Mouse (Mus musculus) 416B (cell line): ENCODE measurements around the gene Gbf1.
A peak's percentile ranks its signal among the peaks of the same experiment; 100 is the strongest.

Experiments used
- DNase-seq: peaks from one replicate; pipeline ENCODE4 v3.0.0; 2011; ENCODE audit warnings: low read depth

Gbf1 gene

DNA sequence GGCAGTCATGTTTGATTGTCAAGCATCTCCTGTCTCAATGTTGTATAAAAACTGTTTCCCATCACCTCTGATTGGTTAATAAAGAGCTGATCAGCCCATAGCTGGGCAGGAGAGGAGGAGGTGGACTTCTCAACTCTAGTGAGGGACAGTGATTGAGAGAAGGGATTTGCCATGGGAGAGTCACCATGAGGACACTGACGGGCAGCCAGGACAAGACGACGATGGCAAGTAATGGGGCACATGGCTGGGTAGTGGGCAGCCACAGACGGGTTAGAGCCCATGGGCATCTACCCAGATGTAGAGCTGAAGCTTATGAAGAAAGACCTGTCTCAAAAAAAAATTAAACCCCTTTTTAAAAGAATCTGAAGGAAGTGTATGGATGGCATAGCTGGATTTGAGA lies 150.2 kb downstream of the Gbf1 start:
- no peak for DNase-seq

DNA sequence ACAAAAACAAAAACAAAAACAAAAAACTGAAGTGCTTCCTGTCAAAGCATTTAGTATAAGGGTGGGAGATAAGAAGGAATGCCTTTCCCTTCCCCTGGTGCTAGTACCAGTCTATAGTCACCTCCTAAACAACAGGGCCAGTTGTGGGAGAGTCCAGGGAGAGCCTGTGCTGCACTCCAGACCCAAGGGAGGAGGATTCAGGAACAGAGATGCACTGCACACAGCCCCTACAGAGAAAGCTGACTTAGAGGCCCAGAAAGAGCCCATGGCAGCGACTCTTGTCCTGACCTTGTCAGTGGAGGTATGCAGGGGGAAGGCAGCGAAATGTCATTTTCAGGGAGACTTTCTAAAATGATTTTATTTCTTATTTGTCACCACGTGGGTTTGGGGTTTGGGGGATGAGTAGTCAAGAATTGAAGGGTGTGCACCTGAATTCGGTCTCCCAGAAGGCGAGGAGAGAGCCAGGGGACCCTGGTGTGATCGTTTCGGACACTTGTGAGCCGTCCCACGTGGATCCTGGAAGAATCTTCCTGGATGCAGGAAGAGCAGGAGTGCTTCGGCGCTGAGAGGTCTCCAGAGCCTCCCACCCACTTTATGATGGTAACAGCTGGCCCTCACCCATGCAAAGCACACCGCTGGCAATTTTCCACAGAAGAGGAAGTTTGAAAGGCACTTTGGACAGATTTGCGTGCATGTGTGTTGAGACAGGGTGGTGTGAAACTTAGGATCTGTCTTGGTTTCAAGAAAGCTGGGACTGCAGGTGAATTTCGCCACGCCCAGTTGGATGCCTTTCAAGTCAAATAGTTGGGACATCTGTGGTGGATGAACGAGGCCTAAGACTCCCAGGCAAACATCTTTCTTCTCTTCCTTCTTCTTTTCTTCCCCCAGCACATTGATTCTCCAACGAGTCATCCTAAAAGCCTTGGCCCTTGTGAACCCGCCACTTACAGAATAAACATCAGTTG lies 151.2 kb downstream of the Gbf1 start:
- no peak for DNase-seq

DNA sequence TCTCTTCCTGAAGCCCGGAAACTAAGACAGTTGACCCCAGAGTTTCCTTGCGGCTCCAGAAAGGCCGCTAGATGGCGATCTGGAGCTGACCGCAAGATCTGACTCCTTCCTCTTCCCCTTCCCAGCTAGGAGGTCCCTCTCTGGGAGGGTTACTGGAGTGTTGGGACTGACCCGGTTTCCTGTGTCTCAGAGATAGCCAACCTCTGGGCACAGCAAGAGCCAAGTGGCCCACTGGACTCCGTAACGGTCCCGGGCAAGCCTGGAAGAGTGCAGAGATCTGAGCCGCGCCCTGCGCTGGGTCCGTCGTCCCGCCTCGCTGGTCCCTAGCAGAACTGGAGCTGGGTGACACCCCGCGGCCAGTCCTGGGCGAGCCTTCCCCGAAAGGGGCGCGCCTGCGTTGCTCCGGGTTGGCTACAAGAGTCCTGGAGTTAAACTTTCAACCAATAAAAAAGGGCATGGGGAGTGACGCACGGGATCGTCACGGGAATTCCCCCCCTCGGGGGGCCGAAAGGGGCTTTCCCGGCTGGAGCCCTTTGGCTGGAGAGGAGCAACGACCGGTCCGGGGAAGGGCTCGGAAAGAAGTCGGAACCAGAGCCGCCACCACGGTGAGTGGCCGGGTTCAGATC lies 152.0 kb downstream of the Gbf1 start, which contains the start of gene Nfkb2:
Gene Nfkb2 (plus strand): TSS at position 105 of the 626 bp plus-strand sequence.
- DNase-seq: peak; percentile 96

DNA sequence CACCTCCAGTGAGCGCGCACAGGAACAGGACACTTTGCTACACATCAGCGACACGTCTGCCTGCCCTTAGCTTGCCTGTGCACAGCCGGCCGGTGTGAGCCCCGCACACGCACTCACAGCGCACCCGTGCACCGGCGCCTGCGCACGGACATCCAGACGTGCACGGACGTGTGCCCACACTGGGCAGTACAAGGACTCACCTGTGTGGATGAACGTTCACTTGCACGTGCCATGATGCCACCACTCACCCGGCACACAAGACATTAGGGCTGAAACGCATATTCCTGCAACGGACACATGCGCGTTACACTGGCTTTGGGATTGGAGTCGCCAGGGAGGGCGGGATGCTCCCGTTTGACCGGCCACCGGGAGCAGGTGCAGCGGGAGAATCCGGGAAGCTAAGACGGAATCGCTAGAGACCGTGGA lies 152.6 kb downstream of the Gbf1 start:
- DNase-seq: no peak

DNA sequence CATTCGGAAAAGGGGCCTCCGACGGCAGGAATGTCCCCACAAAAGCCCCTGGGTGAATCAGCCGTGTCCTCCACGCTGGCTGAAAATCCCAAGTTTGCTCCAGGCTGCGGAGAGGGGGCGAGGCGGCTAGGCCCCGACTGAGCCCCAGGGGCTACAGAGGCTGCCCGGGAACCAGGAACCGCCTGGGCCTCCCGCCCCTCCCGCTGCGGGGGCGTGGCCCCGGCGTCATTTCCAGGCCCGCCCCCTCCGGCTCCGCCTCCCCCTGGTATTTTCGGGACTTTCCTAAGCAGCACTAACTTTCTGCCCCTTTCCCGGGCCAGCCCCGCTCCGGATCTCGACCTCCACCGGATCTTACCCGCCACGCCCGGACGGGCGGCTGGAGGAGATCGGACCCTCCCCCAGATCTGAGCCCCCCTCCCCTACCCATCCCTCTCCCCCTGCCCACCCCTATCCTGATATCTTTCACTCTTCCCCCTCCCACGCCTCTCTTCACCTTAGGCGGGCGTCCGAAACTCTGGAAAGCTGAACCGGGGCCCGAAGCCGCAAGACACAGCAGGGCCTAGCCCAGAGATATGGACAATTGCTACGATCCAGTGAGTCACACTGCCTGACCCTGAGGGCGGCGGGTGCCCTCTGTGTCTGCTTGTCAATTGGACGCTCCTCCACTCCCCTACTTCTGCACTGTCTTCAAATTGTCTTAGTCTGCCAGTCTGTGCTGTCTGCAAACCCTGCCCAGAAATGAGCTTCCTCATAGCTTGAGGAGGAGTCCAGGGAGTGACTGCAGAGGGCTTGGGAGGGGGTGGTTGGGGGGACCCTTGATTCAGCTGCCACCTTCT lies 153.3 kb downstream of the Gbf1 start:
- DNase-seq: peak; percentile 89

DNA sequence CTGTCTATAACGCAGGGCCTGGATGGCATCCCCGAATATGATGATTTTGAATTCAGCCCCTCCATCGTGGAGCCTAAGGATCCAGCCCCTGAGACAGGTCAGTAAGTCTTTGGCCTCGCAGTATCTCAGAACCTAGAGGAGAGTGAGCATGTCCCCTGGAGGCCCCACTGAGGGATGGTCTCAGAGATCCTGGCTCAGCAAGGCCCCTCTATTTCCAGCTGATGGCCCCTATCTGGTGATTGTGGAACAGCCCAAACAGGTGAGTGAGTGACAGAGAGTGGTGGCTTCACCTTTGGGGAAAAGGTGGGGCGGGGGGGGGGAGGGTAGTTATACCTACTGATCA lies 153.9 kb downstream of the Gbf1 start:
- no peak for DNase-seq

DNA sequence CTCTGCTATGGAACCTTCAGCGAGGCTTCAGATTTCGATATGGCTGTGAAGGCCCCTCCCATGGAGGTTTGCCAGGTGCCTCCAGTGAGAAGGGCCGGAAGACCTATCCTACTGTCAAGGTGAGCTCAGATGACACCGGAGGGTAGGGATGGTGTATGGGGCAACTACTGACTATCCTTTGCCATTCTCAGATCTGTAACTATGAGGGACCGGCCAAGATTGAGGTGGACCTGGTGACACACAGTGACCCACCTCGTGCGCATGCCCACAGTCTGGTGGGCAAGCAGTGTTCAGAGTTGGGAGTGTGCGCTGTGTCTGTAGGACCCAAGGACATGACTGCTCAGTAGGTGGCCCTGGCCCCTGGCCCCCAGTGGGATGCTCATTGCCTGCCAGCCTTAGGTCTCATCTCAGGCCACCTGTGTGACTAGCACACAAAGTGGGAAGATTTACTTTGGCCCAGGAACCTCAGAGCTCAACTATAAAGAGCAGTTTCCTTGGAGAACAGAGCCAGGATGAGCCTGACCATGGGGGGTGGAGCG lies 154.5 kb downstream of the Gbf1 start:
- DNase-seq: no peak

DNA sequence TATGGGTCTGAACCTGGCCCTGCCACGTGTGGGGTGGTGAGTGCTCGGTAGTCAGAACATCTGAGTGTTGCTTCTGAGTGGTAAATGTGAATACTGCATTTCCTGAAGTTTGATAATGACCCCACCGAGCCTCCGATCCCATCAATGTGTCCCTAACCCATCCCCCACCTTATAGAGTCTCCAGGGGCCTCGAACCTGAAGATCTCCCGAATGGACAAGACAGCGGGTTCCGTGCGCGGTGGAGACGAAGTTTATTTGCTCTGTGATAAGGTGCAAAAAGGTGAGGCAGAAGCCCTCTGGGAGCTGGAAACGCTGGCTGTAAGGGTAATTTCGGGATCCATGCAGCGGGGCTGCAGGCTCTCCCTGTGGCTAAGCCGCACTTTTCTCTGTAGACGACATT lies 155.5 kb downstream of the Gbf1 start:
- no peak for DNase-seq

DNA sequence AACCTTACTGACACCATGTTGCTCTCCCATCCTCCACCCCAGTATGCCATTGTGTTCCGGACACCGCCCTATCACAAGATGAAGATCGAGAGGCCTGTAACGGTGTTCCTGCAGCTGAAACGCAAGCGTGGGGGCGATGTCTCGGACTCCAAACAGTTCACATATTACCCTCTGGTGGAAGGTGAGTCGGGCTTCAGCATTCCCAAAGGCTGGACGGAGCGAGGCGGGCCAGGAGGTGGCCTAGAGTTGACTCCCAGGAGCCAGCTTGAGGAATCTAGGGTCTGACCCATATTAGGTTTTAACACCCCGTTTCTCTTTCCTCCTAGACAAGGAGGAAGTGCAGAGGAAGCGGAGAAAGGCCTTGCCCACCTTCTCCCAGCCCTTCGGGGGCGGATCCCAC lies 156.0 kb downstream of the Gbf1 start:
- no peak for DNase-seq

DNA sequence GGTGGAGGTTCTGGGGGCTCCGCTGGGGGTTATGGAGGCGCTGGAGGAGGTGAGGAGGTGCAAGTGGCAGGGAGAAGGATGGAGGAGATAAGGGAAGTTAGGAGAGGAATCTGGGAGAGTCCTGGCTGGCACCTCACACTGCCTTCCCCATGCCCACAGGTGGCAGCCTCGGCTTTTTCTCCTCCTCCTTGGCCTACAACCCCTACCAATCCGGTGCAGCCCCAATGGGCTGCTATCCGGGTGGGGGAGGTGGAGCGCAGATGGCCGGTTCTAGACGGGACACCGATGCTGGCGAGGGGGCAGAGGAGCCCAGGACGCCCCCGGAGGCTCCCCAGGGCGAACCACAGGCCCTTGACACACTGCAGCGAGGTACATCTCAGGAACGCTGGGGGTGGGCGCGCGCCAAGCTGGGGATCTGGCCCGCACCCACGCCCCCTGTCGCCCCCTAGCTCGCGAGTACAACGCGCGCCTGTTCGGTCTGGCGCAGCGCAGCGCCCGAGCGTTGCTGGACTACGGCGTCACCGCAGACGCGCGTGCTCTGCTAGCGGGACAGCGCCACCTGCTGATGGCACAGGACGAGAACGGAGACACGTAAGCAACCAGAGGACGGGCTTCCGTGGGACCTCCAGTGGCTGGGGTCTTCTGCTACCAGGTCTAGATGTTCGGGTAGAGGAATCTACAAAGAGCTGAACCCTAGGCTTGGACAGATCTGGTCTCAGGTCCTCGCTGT lies 156.6 kb downstream of the Gbf1 start:
- DNase-seq: no peak

DNA sequence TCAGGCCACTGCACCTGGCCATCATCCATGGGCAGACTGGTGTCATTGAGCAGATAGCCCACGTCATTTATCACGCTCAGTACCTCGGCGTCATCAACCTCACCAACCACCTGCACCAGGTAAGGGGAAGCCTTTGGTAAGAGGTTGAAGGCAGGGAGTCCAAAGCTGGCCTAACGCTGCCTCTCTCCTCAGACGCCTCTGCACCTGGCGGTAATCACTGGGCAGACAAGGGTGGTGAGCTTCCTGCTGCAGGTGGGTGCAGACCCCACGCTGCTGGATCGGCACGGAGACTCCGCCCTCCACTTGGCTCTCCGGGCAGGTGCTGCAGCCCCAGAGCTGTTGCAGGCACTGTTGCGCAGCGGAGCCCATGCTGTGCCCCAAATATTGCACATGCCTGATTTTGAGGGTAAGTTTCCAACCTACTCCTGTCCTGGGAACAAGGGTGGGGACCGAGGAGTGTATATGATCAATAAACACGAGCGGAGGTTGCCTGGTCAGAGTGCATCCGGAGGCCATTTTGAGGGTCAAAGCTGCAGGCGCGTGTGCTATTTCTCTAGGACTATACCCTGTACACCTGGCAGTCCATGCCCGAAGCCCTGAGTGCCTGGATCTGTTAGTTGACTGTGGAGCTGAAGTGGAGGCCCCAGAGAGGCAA lies 157.5 kb downstream of the Gbf1 start:
- no peak for DNase-seq

DNA sequence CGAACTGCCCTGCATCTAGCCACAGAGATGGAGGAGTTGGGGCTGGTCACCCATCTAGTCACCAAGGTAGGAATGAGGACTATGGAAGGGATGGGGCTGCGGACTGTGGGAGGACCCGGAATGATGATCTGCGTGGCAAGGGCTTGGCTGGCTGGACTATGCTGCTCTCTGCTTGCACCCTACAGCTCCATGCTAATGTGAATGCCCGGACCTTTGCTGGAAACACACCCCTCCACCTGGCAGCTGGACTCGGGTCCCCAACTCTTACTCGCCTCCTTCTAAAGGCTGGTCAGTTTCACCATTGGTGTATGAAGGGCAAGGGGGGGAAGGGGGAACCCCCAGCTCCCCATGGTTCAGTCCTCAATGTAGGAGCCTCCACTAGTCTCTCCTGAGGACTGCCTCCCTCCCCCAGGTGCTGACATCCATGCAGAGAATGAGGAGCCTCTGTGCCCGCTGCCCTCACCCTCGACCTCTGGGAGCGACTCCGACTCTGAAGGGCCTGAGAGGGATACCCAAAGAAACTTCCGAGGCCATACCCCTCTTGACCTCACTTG lies 158.1 kb downstream of the Gbf1 start:
- DNase-seq: no peak

DNA sequence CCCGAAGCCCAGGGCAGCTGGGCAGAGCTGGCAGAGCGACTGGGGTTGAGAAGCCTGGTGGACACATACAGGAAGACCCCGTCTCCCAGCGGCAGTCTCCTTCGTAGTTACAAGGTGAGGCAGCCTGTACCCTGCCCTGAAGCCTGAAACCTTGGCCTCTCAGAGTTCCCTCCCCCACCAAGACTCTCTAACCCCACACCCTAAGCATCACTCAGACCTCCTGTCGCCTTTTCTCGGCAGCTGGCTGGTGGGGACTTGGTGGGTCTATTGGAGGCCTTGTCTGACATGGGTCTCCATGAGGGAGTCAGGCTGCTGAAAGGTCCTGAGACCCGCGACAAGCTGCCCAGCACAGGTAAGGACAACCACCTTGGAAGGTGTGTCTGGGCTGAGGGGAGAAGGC lies 159.0 kb downstream of the Gbf1 start:
- no peak for DNase-seq

DNA sequence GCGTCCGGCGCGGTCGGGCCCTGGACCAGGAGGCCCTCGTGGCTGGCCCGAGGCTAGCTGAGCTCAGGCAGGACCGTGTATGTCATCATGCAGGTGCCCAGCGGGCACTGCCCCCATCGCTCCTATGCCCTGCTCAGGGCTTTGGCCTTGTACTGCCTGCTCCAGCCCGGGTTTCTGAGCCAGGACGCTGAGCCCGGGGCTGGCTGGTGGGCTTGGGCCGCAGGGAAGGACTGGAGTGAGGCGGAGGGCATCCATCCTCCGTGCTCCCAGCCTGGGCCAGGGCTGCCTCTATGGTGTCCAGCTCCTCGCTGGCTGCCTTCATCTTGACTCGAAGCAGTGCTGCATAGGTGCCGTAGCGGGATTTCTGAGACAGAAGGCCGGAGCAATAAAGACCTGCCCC lies 160.3 kb downstream of the Gbf1 start:
- DNase-seq: no peak

DNA sequence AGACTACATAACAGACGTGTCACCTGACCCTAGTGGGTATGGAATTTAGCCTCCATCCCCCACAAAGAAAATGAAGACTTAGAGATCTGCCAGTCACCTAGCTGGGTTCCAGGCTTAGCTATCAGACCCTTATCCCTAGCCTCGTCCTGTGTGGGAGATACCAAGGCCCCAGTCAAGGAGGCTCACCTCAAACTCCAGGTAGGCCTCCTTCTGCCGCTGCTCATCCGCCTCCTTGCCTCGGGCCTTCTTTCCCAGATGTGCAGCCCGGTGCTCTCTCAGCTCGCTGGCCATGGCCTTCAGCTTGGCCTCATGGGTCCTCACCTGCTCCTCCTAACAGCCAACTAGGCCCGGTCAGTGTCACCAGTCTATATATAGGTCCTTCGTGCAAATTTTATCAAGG lies 160.8 kb downstream of the Gbf1 start:
- no peak for DNase-seq

DNA sequence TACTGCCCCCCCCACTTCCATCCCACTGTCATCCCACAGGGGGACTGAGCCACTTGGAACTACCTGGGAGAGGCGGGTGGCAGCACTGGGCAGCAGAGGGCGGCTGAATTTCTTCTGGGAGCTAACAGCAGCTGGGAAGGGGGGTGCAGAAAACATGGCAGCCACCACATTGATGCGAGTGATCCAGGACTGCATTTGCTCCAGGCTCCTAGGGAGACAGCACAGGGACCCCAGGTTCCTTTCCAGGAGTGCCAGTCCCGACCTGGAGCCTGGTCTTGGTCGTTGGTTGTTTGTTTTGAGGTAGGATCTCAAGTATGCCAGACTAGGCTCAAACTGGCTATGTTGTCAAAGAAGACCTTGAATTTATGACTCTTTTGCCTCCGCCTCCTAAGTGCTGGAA lies 161.3 kb downstream of the Gbf1 start:
- DNase-seq: no peak

DNA sequence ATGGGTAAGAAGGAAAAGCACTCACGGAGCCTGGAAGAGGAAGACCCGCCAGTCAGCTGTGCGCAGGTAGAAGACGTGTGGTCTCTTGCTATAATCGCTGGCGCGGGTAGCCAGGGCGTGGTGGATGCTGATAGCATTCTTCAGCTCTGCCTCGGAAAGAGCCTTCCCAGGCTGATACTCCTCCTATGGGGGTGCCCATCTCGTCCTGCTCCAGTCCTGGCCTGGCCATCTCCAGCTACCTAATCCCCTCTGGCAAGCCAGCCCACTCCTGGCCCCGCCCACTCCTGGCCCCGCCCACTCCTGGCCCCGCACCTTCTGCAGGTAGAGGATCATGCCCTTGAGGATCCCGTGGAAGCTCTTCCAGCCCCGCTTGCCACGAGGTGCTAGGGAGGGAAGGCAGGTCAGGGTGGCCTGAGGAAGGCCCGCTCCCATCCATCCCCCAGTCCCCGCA lies 161.9 kb downstream of the Gbf1 start:
- DNase-seq: no peak

DNA sequence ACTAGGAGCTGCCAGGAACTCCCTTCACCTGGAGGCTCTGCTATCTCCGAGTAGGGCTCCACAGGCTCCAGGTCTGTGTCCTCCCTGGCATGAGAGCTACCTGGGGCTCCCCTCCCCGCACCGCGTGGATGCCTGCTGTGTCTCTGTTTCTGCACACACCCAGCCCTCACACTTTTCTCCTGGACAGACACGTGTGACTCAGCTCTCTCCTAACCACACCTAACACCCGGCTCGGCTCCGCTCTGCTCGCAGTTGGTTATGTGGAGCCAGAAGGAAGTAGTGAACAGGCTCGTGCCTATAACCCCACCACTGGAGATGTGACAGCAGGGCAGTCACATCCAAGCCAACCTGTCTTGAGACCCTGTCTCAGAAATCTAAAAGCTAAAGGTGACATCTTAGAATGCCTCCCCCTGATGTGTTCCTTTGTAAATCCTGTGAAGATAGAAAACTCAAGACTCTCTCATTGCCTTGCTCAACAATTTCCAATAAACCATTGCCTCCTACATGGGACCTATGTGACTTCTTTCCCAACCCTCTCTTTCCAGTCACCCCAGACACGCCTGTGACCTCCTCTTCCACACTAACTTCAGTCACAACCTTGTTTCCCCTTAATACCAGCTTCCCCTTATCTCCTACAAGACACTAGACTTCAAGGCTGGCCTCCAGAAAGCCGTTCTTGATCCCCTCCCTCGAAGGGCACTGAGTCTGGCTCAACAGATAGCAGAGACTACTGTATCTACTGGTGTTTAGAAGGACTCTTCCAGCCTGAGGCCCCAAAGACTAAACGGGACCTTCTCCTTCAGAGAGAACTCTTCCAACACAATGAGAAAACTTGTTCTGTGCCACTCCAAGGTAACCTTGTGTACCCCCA lies 162.8 kb downstream of the Gbf1 start:
- DNase-seq: peak; percentile 57

DNA sequence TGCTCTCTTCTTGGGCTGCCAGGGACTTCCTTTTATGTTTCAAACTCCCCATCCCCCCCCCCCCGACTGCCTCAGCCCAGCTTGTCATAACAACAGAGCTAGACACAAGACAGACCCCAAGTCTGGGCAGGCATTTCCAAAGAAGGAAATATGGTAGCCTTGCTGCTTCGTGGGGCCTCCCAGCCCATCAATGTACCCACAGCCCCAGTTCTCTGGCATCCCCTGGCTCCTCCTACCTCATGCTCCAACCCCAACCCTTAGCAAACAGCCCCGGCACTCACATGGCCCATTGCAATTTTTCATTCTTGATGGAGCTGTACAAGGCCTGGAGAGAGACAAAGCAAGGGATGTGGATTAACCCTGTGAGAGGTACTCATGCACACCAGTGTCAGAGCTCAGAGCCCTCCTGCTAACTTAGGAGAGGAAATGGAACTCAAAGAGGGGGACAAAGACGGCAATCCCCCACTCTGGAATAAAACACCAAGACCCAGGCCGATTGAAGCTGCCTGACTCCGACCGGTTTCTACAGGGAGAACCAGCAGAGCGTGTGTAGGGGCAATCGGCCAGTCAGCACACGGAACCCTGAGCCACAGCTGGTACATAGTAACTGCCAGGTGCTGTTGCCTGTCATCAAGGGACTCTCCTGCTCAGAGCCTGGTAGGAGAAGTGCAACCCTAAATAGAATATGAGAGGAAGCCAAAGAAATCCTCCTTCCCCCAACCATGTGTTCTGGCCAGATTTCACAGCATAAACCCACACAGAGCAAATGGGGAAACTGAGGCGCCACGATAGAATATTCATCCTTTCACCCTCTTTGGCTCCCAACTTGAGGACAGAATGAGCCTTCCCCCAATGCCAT lies 163.7 kb downstream of the Gbf1 start:
- DNase-seq: no peak
